Mouse (Mus musculus) spleen, embryonic (tissue): ENCODE measurements around the gene Sh3yl1.

Experiments
- CTCF ChIA-PET: fragments of 350-600 bp; sonication (Branson Sonifier 250); formaldehyde crosslinking; loops from one replicate; lab custom pipeline; 2022; lab: Charles Lee

The Sh3yl1 gene

GRCm38 (mm10) chr12:30911261-30912047 lies at the start of gene Sh3yl1, which contains the start of gene Acp1:
Sh3yl1 (plus strand) TSS chr12:30911668.
Acp1 (minus strand) TSS chr12:30911589.
- CTCF ChIA-PET, result no interaction called here

- CTCF ChIA-PET, result no interaction called here
These were observed 47.1 kb upstream of the Sh3yl1 start for GRCm38 (mm10) chr12:30864347-30864746.

GRCm38 (mm10) chr12:30865781-30866180 lies 45.7 kb upstream of the Sh3yl1 start:
- CTCF ChIA-PET, result no interaction called here

GRCm38 (mm10) chr12:30879447-30879846 lies 32.0 kb upstream of the Sh3yl1 start:
- CTCF ChIA-PET, result interaction anchor here (0.6 kb wide), 1 partner anchor 137 kb away, joined by 3 read pairs; no protein-coding TSS in a partner anchor

GRCm38 (mm10) chr12:30883592-30883985 lies 27.9 kb upstream of the Sh3yl1 start:
- CTCF ChIA-PET, result no interaction called here

GRCm38 (mm10) chr12:30883986-30884621 lies 27.4 kb upstream of the Sh3yl1 start, which contains the start of gene Alkal2:
Alkal2 (plus strand) TSS chr12:30884322.
- CTCF ChIA-PET, result no interaction called here

GRCm38 (mm10) chr12:30884622-30885230 lies 26.7 kb upstream of the Sh3yl1 start:
- CTCF ChIA-PET, result no interaction called here

- CTCF ChIA-PET, result no interaction called here
These were observed 25.6 kb upstream of the Sh3yl1 start for GRCm38 (mm10) chr12:30885891-30886290.

- CTCF ChIA-PET, result no interaction called here
These were observed 23.5 kb upstream of the Sh3yl1 start for GRCm38 (mm10) chr12:30888003-30888402.

- CTCF ChIA-PET, result no interaction called here
These were observed 21.4 kb upstream of the Sh3yl1 start for GRCm38 (mm10) chr12:30890067-30890466.

GRCm38 (mm10) chr12:30891438-30891837 lies 20.0 kb upstream of the Sh3yl1 start:
- CTCF ChIA-PET, result no interaction called here

GRCm38 (mm10) chr12:30897039-30897438 lies 14.4 kb upstream of the Sh3yl1 start:
- CTCF ChIA-PET, result interaction anchor here (0.7 kb wide), 1 partner anchor 15 kb away, joined by 6 read pairs; no protein-coding TSS in a partner anchor

GRCm38 (mm10) chr12:30908658-30909057 lies 2.8 kb upstream of the Sh3yl1 start:
- CTCF ChIA-PET, result no interaction called here

GRCm38 (mm10) chr12:30909881-30910280 lies 1.6 kb upstream of the Sh3yl1 start:
- CTCF ChIA-PET, result no interaction called here

- CTCF ChIA-PET, result no interaction called here
These were observed 608 bp upstream of the Sh3yl1 start for GRCm38 (mm10) chr12:30910860-30911259.

- CTCF ChIA-PET, result no interaction called here
These were observed 547 bp downstream of the Sh3yl1 start for GRCm38 (mm10) chr12:30912048-30912381.

- CTCF ChIA-PET, result no interaction called here
These were observed 1.4 kb downstream of the Sh3yl1 start for GRCm38 (mm10) chr12:30912840-30913239.

GRCm38 (mm10) chr12:30922401-30922800 lies 10.9 kb downstream of the Sh3yl1 start:
- CTCF ChIA-PET, result no interaction called here

- CTCF ChIA-PET, result interaction anchor here (0.6 kb wide), 1 partner anchor 45 kb away, joined by 4 read pairs; no protein-coding TSS in a partner anchor
These were observed 16.7 kb downstream of the Sh3yl1 start for GRCm38 (mm10) chr12:30928182-30928581.

- CTCF ChIA-PET, result no interaction called here
These were observed 21.8 kb downstream of the Sh3yl1 start for GRCm38 (mm10) chr12:30933299-30933698.

- CTCF ChIA-PET, result no interaction called here
These were observed 25.4 kb downstream of the Sh3yl1 start for GRCm38 (mm10) chr12:30936899-30937298.
